ENCODE assay signal across 17 mouse cellular contexts in the genomic region with DNA sequence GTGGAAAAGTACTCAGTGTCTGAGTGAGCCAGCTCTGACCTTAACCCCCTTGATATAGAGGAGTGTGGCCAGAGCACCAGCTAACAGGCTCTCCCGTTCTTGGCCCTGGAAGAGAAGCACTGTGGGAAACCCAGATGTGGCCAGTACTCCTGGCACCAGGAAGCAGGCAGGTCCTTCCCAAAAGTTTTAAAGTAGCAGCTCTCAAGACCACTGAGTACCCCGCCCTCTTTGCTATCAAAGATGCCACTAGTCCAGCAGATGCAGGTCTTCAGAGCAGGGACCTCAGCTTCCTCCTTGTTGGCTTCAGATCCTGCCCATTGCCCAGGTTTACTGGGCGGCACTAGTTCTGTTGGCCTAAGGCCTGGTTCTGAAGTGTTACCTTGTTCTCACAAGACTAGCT.
"Had no signal": no experiment of that assay in that cellular context is flagged by ENCODE, and none has a peak within 500 bp of the region (broad histone marks: within the 10 kb centered on the region; RNA-seq: fewer than 3 reads in every experiment).

No protein-coding gene starts in this region.

- H3K27ac ChIP-seq: liver, embryonic 14.5 days; midbrain, embryonic 13.5 days; neural tube, embryonic 12.5 days had no signal

- H3K4me3 ChIP-seq: midbrain, embryonic 13.5 days; myocyte; neural tube, embryonic 12.5 days had no signal

- DNase-seq: lung, adult 18-20 months; lung, embryonic 14.5 days; lung, postnatal 10 days; lung, postnatal 4 days; retina, postnatal 1 day; right cerebral cortex, adult 18-20 months; right cerebral cortex, postnatal 25 days; right cerebral cortex, postnatal 4 days; thymus, adult 18-20 months; thymus, postnatal 14 days; thymus, postnatal 36 days had no signal

- H3K4me2 ChIP-seq: lung, embryonic 14.5 days; midbrain, embryonic 11.5 days; midbrain, embryonic 13.5 days; neural tube, embryonic 12.5 days had no signal

- H3K9ac ChIP-seq: liver, embryonic 14.5 days; lung, embryonic 14.5 days; midbrain, embryonic 13.5 days; neural tube, embryonic 12.5 days had no signal

- H3K36me3 ChIP-seq: midbrain, embryonic 13.5 days; neural tube, embryonic 12.5 days had no signal

- H3K9me3 ChIP-seq: midbrain, embryonic 13.5 days; neural tube, embryonic 12.5 days had no signal

- ATAC-seq: midbrain, embryonic 13.5 days; midbrain, embryonic 16.5 days had no signal
